Mouse (Mus musculus): ENCODE measurements around the gene Gm19684.
"Not testable (repeated sequence)": the region's sequence is repeated elsewhere in the genome, so short reads cannot be mapped to it uniquely, and the experiment has no call there.

Gene Gm19684

DNA sequence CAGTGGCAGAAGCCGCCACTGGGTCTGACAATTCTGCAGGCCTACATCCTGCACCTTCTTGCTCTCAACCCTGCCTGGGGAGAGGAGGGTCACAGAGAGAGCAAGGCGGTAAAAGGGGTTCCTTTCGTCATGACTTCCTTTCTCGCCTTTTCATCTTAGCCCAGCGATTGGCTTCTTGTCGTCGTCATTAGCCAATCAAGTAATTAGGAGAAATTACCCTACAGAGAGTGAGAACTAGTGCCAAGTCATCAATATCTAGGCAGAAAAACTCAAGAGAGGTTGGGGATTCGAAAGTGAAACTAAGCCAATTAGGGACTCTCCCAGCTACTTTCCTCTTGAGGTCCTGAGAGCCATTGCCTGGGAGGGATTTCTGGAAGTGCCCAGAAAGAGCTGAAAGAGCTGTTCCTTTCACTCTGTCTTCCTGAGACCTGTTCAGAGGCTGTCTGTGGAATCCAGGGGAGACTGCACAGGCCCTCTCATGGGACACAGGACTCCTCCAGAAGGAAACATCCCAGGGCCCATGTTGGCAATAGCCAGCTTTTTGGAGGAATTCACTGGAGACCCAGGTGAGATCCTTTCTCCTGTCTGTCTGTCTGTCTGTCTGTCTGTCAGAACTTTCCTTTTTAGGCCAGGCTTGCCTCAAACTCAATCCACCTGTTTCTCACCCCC is at the start of gene Gm19684:
Gm19684 (plus strand) TSS at position 327 of the 669 bp plus-strand sequence.
- DNase-seq: peak; percentile 52 to 79

GRCm38 (mm10) chr17:36081901-36082300 is 39.6 kb upstream of the Gm19684 start:
- not testable (repeated sequence) for DNase-seq

DNA sequence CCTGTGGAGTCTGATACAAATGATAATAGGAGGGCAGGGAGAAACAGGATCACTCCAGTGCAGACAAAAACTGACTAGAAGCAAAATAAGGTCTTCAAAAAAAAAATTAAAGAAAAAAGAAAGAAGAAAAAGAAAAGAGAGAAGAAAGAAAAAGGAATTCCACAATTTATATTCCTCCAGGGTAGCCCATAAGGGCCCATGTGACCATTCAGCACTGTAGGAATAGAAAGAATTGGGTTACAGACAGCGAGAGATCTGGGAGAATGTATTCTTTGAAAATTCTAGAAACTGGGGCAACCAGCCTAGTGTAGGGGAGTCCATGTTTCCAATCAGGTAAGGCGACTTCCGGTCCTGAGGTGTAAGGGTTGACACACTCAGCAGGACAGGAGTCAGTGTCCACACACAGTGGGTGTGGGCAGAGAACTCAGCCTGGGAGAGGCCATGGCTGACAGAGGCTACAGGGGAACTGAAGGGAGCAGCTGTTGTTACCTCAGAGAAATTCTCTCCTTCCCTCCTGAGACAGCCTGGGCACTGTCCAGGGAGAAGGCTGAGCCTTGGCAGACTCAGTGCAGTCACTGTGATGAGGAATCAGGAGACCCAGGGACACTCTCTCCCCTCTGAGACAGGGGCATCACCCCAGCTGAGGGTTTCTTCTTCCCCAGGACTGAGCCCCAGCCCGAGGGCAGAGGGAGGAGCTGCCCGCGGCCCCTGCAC is 38.8 kb upstream of the Gm19684 start:
- DNase-seq: peak in 1 of 2 experiments; percentile 4

DNA sequence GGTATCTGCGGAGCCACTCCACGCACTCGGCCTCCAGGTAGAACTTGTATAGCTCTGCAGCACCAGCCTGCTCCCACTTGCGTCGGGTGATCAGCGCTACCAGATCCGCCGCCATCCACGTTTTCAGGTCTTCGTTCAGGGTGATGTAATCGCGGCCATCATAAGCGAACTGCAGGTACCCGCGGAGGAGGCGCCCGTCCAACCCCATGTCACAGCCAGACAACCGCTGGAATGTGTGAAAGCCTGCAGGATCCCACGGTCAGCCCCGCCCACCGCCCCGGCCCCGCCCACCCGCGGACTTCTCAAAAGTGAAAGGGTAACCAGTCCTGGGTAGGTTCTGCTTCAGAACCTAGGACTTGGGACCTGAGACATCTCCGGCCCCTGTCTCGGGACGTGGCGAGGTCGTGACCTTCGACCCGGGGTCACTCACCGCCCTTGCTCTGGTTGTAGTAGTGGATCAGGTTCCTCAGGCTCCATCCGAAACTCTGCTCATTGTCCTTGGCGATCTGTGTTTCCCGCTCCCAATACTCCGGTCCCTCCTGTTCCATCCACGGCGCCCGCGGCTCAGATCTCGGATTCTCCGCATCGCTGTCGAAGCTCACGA is 38.1 kb upstream of the Gm19684 start:
- peak; percentile 70 to 85 for DNase-seq

GRCm38 (mm10) chr17:36083870-36084451 is 37.5 kb upstream of the Gm19684 start:
- peak; percentile 11 to 24 for DNase-seq

DNA sequence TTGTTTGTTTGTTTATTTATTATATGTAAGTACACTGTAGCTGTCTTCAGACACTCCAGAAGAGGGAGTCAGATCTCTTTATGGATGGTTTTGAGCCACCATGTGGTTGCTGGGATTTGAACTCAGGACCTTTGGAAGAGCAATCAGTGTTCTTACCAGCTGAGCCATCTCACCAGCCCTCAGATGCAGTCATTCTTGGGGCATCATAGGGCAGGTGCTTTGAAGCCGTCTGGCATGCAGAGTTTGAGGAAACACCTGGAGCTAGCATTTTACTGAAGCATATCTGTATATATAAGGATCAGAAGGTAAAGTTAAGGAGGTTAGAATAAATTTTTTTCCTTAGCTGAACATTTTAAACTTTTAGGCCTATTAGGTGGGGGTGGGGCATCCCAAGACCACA is 35.5 kb upstream of the Gm19684 start:
- not testable (repeated sequence) for DNase-seq

DNA sequence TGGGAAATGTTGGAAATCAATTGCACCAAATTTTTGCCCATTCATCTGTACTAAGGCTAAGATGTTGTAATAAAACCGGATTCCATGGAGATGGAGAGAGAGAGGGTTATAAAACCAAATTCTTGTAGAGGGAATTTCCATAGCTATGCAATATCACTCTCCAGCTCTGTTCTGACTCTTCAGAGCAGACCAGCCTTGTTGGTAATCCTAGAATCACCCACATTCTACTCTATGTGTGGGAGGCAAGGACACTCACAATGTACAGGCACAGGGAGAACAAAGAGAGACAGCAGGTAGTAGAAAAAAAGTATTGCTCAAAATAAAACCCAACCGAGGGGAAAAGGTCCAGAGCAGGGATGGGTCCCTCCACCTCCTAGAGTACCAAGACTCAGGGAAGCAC is 29.5 kb upstream of the Gm19684 start:
- DNase-seq: not testable (repeated sequence)

- DNase-seq: not testable (repeated sequence)
These were observed 29.0 kb upstream of the Gm19684 start for GRCm38 (mm10) chr17:36092520-36092919.

DNA sequence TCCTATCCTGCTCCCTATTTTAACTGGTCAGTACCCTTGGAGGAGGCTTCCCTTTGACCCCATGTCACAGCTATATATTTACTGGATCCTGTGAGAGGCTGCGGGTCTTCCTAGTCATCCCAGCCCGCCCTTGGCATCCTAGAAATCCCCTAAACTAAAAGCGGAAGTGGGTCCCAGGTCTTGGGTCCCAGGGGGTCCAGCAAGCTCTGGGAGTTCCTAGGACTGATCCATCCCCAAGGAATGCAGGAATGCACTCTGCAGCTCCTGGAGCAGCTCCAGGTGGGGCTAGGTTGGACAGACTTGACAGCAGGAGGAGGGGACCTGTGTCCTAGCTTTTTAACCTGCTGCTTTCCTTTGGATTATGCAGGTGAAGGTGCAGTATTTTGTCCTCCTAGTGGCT is 27.5 kb upstream of the Gm19684 start:
- DNase-seq: no peak

DNA sequence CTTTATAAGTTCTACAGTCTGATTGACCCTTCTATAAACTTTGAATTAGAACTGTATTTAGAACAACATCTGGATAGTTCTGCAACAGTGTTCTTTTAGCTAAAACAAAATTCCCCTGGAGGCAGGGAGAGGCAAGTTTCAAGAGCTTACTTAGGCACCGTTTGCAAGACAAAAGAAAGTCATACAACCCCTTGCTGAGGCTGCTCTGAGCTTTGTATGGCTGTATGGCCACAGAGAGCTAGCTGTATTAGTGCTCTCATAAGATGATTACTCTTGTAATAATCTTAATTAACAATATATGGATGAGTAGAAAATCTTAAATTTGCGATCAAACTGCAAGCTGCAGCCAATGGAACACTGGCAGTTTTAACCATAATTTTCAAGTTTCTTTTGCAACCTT is 21.9 kb upstream of the Gm19684 start:
- not testable (repeated sequence) for DNase-seq

DNA sequence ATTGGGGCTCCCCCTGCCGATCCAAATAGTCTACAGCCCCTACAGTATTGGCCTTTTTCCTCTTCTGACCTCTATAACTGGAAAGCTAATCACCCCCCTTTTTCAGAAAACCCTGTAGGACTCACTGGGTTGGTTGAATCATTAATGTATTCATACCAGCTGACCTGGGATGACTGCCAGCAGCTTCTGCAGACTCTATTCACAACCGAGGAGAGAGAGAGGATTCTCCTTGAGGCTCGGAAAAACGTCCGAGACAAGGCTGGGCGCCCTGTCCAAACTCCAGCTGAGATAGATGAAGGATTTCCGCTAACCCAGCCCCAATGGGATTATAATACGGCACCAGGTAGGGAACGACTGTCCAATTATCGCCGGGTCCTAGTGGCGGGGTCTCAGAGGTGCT is 19.4 kb upstream of the Gm19684 start:
- DNase-seq: peak; percentile 62 to 79

DNA sequence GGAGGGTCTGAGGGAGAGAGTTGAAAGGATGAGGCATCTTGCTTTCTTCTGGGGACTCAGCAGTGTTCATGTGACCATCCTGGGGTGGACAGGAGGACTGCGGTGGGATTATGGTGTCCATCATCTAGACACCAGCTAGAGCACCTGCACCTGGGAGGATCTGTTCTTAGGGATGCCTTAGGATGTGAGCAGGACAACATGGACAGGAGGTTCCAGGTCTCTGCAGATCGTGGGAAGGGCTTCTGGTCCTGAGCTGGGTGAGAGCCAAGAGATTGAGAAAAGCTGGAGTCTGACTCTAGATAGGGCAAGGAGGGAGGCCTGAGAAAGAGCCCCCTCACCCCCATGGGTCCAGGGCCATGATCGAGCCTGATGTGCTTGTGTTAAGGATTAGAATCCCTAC is 11.3 kb upstream of the Gm19684 start:
- not testable (repeated sequence) for DNase-seq

- peak in 1 of 2 experiments; percentile 44 for DNase-seq
These were observed 10.6 kb upstream of the Gm19684 start for GRCm38 (mm10) chr17:36110641-36111509.

DNA sequence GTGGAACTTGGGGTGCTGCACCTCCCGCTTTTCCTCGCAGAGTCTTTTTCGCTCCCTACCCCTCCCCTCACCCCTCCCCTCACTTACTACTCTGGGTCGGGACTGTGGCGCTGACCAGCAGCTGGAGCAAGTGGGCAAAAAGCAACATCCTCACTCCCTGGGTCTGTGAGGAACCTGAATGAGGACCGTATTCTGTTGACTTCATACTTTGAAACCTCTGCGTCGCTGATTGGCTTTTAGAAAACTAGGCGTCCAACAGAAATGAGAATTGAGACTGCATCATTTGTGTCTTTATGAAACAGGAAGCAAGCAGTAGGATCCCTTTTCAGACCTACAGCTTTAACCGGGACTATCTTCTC is 10.0 kb upstream of the Gm19684 start:
- peak; percentile 35 to 36 for DNase-seq

GRCm38 (mm10) chr17:36113979-36114593 is 7.4 kb upstream of the Gm19684 start:
- peak; percentile 35 to 65 for DNase-seq

DNA sequence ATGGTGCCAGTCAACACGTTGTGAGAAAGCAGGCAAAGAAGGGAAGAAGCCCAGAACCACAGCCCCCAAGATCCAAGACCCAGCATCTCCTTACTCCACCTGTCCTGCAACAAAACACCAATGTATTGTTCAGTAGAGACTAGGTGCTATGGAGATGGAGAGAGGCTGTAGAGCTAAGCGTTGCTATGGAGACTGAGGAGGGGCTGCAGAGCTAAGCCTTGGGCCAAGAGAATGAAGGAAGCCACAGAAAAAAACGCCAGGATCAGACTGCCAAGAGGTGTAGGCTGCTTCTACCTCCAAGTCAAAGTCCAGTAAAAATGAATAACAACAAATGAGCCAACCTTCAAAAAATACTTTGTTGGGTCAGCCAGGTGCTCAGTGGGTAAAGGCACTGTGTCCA is 4.9 kb upstream of the Gm19684 start:
- DNase-seq: not testable (repeated sequence)

- not testable (repeated sequence) for DNase-seq
These were observed 639 bp upstream of the Gm19684 start for GRCm38 (mm10) chr17:36120839-36121238.

GRCm38 (mm10) chr17:36124111-36124510 is 2.6 kb downstream of the Gm19684 start:
- not testable (repeated sequence) for DNase-seq

- not testable (repeated sequence) for DNase-seq
These were observed 7.0 kb downstream of the Gm19684 start for GRCm38 (mm10) chr17:36128525-36128924.

DNA sequence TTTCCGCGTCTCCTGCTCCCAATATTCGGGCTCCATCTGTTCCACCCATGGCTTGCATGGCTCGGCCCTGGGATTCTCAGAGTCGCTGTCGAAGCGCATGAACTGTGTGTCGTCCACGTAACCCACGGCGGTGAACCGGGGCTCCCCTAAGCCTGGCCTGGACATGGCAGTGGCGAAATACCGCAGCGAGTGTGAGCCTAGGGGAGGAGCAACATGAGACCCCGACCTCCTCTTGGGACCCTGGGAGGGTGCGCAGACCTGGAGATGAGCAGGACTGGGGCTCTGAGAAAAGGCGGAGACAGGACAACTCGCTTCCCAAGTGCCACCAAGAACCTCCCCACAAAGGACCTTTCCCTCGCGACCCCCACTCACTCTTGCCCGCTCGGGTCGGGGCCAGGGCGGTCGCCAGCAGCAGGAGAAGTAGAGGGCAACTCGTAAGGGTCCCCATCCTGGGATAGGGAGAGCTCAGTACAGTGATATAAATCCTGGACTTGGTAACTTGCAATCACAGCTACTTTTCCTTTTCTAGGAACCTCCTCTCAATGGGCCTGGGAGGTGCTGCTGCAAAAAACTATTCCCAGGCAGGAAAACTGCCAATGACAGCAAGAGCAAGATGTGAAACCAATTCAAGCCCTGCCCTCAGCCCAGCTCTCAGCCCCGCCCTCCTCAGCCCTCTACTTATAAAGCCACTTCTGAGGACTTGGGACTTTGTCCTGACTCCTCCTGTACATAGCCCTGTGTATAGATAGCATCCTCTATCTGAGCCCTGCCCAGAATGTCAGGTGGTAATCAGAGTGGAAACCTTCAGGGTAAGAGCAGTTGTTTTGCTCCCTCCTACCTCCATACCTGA is 7.7 kb downstream of the Gm19684 start, which contains the start of gene Gm7030:
Gm7030 (minus strand) TSS at position 458 of the 850 bp plus-strand sequence.
- DNase-seq: peak; percentile 35 to 56

Data from kidney, postnatal 36 days (tissue).